Mouse (Mus musculus) cerebellum, postnatal 25 days (tissue): Measurements from ENCODE around the gene Cacna1f.

Experiments used
- DNase-seq, 2 experiments: peaks; one replicate each; pipeline ENCODE4 v3.0.0; 2021; ENCODE audit warnings: mixed read lengths in 2 of 2

The Cacna1f gene

GRCm38 (mm10) chrX:7606783-7607182, at the start of gene Cacna1f:
Gene Cacna1f (plus strand): TSS chrX:7607083.
- DNase-seq: no peak

- DNase-seq: no peak
Observed at GRCm38 (mm10) chrX:7563076-7563475, 43.8 kb upstream of the Cacna1f start.

- DNase-seq: no peak
Observed at GRCm38 (mm10) chrX:7566352-7566751, 40.5 kb upstream of the Cacna1f start.

- DNase-seq: no peak
Observed at GRCm38 (mm10) chrX:7567491-7567890, 39.4 kb upstream of the Cacna1f start.

DNA sequence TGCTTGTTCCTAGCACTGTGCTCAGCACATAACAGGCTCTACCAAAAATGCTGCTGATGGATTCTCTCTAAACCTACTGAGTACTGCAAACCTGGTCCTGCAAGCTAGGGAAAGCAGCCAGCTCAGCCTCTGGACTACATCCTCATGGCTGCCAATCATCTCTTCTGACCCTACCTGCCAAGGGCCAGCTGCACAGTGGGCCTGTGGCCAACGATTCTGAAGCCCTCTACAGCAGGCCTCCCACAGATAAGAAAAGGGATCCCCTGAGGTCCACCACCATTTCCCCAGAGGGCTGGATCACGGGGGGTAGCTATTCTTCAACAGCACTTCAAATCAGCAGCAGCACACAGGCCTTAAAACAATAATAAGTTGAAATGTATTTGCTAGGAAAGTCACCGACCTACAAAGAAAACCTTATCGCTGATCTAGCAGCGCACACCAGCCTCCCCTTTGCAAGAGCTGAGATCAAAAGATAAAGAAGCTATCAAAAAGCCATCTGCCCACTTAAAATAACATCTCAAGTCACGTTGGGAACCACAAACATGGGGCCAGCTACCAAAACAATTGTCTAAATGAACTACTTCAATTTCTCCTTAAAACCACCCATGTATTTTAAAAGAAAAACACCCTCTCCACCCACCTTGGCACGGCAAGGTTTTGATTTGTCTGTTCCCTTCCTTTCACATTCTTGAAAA, 36.3 kb upstream of the Cacna1f start:
- peak in 1 of 2 experiments; percentile 14 for DNase-seq

GRCm38 (mm10) chrX:7571565-7572136, 35.2 kb upstream of the Cacna1f start:
- DNase-seq: no peak

- no peak for DNase-seq
Observed at GRCm38 (mm10) chrX:7572466-7572865, 34.4 kb upstream of the Cacna1f start.

GRCm38 (mm10) chrX:7573176-7574086, 33.5 kb upstream of the Cacna1f start, which contains the start of gene Foxp3:
Gene Foxp3 (plus strand): TSS chrX:7573644.
- peak; percentile 36 to 75 for DNase-seq

- DNase-seq: peak; percentile 92 to 95
Observed at GRCm38 (mm10) chrX:7574087-7574884, 32.6 kb upstream of the Cacna1f start, which contains the start of gene Ppp1r3f. Gene Ppp1r3f (minus strand): TSS chrX:7574283.

DNA sequence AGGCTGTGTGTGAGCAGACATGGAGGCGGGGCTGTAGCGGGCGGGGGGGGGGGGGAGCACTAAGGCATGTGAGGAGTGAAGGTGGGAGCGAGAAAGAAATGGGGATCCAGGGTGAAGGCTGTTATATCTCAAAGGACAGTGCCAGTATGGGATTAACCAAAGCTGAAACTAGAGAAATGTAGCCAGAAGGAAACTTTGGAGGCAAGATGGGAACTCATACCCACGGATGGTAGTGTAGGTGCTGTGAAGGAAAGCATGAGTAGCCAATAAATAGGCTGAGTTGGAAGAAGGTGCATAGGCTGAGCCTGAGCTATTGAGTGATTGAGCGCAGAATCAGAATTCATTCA, 32.0 kb upstream of the Cacna1f start:
- DNase-seq: no peak

GRCm38 (mm10) chrX:7581151-7581550, 25.7 kb upstream of the Cacna1f start:
- DNase-seq: no peak

- DNase-seq: no peak
Observed at GRCm38 (mm10) chrX:7583881-7584280, 23.0 kb upstream of the Cacna1f start.

DNA sequence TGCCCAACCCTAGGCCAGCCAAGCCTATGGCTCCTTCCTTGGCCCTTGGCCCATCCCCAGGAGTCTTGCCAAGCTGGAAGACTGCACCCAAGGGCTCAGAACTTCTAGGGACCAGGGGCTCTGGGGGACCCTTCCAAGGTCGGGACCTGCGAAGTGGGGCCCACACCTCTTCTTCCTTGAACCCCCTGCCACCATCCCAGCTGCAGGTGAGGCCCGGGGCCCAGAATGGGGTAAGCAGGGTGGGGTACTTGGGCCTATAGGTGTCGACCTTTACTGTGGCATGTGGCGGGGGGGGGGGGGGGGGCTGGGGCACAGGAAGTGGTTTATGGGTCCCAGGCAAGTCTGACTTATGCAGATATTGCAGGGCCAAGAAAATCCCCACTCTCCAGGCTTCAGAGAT, 20.5 kb upstream of the Cacna1f start:
- peak in 1 of 2 experiments; percentile 21 for DNase-seq

GRCm38 (mm10) chrX:7595371-7595770, 11.5 kb upstream of the Cacna1f start:
- no peak for DNase-seq

DNA sequence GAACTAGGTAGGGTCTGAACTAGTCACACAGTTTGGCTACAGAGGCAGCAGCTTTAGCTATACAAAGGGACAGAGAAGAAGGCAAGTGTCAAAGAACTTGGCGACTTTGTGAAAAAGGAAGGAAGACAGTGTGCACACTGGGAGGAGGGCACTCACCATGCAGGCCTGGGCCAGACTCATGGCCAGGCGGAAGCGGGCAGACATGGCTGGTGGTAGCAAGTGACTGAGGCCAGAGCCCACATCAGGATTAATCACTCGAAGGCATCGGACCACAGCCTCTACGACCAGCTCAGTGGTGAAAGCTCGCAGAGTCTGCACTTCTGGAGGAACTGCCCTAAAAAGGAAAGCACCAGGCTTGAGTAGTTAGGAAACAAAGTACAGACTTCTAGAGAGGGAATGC, 2.9 kb upstream of the Cacna1f start:
- DNase-seq: no peak

DNA sequence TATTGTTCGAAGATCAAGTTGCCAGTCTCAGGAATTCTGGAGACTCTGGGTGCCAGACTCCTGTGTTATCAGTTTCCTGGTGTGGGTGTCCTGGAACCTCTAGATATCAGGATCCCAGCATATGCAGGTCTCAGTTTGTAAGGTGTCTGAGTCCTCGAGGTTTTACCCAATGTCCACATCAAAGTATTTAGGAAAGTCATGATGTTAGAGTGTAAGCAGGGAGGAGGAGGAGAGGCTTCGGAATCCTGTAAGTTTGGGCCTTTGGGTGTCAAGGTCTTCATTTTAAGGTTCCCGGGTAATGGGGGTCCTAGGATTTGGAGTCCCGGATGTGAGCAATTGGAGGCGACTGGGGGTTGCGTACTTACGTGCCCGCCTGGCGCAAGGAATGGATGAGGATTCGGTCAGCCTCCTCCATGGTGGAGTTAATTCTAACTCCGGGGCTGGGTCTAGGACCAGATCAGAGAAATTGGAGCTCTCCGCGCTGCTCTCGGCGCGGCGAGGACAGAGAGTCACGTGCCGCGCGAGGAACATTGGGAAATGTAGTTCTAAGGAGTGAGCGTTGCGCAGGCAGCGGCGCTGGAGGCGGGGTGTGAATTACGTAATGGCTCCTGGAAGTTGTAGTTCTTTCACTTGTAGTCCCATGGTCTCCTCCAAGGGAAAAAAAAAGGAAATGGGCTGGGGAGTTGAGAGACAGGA, 1.9 kb upstream of the Cacna1f start, which contains the start of gene Ccdc22:
Ccdc22 (minus strand) TSS at position 639 of the 696 bp plus-strand sequence.
- DNase-seq: peak; percentile 80 to 89

GRCm38 (mm10) chrX:7605575-7605941, 1.3 kb upstream of the Cacna1f start:
- DNase-seq: no peak

- peak; percentile 34 to 51 for DNase-seq
Observed at GRCm38 (mm10) chrX:7610035-7610434, 3.2 kb downstream of the Cacna1f start.

GRCm38 (mm10) chrX:7610536-7611258, 3.8 kb downstream of the Cacna1f start:
- DNase-seq: peak; percentile 41 to 48

DNA sequence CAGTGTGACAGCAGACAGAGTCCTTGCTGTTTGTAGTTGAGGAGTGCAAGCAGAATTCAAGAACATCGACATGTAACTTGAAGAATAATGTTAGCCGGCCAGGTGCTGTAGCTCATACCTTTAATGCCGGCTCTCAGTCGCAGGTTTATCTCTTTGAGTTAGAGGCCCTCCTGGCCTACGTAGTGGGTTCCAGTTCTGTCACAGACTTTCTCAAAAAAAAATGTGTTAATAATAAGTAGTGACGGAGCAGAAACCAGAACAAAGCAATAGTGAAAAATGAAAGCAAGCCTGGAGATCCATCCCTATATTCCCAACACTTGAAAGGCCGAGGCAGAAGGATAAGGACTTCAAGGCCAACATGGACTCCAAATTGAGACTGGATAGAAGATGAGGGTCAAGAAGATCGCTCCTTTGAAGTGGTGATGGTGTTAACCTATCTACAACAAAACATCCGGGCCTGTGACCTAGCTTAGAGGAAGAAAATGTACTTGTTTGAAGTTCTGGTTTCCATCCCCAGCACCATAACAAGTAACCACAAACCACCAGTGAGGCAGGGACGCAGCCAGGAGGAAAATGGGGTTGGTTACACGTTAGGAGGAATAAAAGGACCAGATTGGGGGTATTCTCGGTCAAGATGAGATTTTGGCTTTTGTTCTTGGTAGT, 11.1 kb downstream of the Cacna1f start:
- no peak for DNase-seq

- no peak for DNase-seq
Observed at GRCm38 (mm10) chrX:7632560-7632959, 25.7 kb downstream of the Cacna1f start.
